Mouse (Mus musculus): ENCODE data around the gene Fkbp15.

- TF ChIP-seq CTCF (IDR thresholded peaks at IDR 0.05; ENCODE audit: low read depth, low read length) (no peak), POLR2A (IDR thresholded peaks at IDR 0.05; ENCODE audit: extremely low read depth, insufficient read depth, low read length) (no peak)
These were observed 42.1 kb downstream of the Fkbp15 start for GRCm38 (mm10) chr4:62318294-62318693.
